Mouse (Mus musculus): Measurements from ENCODE around the gene Vti1a. TPM values are rescaled to one million over a fixed set of nuclear protein-coding genes. Genes with fewer than 3 reads are reported as not detected.

Gene Vti1a
- polyA plus RNA-seq, 1 experiment from 2014 or later: 12.8 TPM

DNA sequence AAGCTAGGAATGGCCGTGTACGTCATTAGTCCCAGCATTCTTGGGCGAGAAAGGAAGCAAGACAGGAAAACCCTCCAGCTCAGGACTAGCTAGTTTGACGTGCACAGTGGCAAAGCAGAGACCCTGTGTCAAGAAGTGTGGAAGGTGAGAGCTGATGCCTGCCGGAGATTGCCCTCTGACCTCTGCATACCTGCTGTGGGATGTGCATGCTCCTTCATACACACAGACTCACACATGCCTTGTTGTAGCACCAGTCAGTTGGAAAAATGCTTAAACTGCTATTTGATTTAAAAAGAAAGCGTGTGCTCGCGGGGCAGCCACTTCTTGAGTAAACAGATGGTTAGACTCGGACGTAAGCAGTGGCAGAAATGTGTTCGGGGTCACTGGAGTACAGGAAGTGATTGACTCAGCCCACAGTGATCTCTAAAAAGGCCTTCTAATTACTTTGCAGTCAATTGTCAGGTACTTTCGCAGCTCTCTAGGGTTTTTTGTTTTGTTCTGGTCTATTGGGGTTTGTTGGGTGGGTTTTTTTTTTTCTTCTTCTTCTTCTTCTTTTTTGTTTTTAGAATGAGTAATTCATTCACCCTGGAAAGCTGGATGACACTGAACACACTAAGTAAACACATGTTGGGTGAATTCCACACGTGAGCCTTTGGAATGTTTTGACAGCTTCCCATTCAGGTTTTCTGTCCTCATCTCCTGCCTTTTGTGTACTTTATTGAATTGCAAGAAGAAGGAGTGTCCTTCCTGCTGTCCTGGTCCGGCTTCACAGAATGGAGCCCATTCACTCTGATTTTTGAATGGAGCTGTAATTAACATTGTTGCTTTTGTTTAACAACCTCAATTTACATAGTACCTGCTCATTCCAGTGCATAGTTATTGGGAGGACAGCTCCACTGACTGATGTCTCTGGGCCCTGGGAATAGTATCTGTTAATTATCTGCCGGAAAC lies 175.3 kb downstream of the Vti1a start:
- Histone ChIP-seq H3K4me2 (ENCODE audit: low read depth, low read length) (no peak overlapping the region), H3K9me3 (replicated peaks; ENCODE audit: control insufficient read depth, low read length) (no peaks in the 10 kb centered on the region), H3K4me3 (ENCODE audit: low read depth, low read length) (no peak overlapping the region), H3K36me3 (ENCODE audit: control insufficient read depth, insufficient read depth) (no peaks in the 10 kb centered on the region), H3K4me1 (ENCODE audit: control insufficient read depth, low read depth, low read length) (peaks cover 4% of the 10 kb centered on the region), H3K27me3 (ENCODE audit: control insufficient read depth, insufficient read depth, low read depth, low read length) (no peaks in the 10 kb centered on the region), H3K9ac (ENCODE audit: low read depth, low read length) (no peak overlapping the region), H3K27ac (ENCODE audit: low read length) (0 out of 2 replicates have a peak overlapping the region, but pooled peaks have one; percentile 16)
- WGBS (ENCODE audit: insufficient replicate concordance): 55% methylated on average over 15 of the region's 15 CpGs
- 0 out of 2 replicates have a peak, but pooled peaks have one; percentile 24 for ATAC-seq (ENCODE audit: low read depth)

DNA sequence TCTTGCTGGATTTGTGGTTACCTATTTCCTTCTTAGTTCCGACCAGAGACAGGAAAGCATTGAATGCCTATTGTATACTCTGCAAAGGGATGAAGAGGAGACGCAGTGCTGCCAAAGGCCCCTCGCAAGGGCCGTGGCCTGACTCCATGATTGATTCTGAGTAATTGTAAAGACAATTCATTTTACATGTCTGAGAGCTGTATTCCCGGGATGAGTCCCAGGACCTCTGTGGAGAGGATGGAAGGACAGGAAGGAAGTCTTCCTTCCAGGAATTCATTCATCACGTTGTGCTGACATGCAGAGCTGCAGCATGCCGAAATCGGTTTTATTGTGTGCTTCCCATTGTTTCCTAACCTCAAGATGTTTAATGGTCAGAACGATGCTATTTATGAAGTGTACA lies 180.2 kb downstream of the Vti1a start:
- H3K9me3 ChIP-seq (replicated peaks; ENCODE audit: control insufficient read depth, low read length): no peaks in the 10 kb centered on the region
- H3K27ac ChIP-seq (ENCODE audit: low read length): no peak overlapping the region
- no peaks in the 10 kb centered on the region for H3K36me3 ChIP-seq (ENCODE audit: control insufficient read depth, insufficient read depth)
- H3K27me3 ChIP-seq (ENCODE audit: control insufficient read depth, insufficient read depth, low read depth, low read length): no peaks in the 10 kb centered on the region
- no peak for ATAC-seq (ENCODE audit: low read depth)
- H3K4me3 ChIP-seq (ENCODE audit: low read depth, low read length): no peak overlapping the region
- H3K9ac ChIP-seq (ENCODE audit: low read depth, low read length): no peak overlapping the region
- no peak overlapping the region for H3K4me2 ChIP-seq (ENCODE audit: low read depth, low read length)
- peaks cover 2% of the 10 kb centered on the region for H3K4me1 ChIP-seq (ENCODE audit: control insufficient read depth, low read depth, low read length)
- WGBS (ENCODE audit: insufficient replicate concordance): 26% methylated on average over 9 of the region's 9 CpGs

- WGBS (ENCODE audit: insufficient replicate concordance): 72% methylated on average over 18 of the region's 18 CpGs
- H3K27ac ChIP-seq (ENCODE audit: low read length): no peak overlapping the region
- no peaks in the 10 kb centered on the region for H3K27me3 ChIP-seq (ENCODE audit: control insufficient read depth, insufficient read depth, low read depth, low read length)
- no peak for ATAC-seq (ENCODE audit: low read depth)
- H3K4me2 ChIP-seq (ENCODE audit: low read depth, low read length): peak overlapping the region; percentile 33; the same call in 1 of the 2 replicates
- no peaks in the 10 kb centered on the region for H3K9me3 ChIP-seq (replicated peaks; ENCODE audit: control insufficient read depth, low read length)
- H3K36me3 ChIP-seq (ENCODE audit: control insufficient read depth, insufficient read depth): no peaks in the 10 kb centered on the region
- no peak overlapping the region for H3K9ac ChIP-seq (ENCODE audit: low read depth, low read length)
- H3K4me1 ChIP-seq (ENCODE audit: control insufficient read depth, low read depth, low read length): no peaks in the 10 kb centered on the region
- H3K4me3 ChIP-seq (ENCODE audit: low read depth, low read length): no peak overlapping the region
Measured at GRCm38 (mm10) chr19:55499179-55499863, 183.2 kb downstream of the Vti1a start.

DNA sequence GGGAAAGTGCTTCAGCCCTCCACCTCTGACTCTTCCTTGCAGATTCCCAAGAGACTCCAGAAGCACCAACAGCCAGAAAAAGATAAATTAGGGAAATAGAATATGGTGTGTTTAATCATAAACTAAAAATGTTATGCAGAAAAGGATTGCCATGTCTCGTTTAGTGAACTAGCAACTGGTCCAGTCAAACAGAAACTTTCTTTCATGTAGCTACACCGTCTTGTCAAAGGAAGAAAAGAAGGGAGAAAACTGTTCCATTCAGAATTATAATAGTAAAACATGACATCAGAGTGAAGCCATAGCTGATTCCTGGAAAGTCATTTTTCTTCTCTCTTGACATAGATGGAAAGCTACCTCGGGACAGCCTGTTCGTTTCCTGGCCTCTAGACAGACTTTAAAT lies 185.9 kb downstream of the Vti1a start:
- no peak for ATAC-seq (ENCODE audit: low read depth)
- no peak overlapping the region for H3K27ac ChIP-seq (ENCODE audit: low read length)
- no peaks in the 10 kb centered on the region for H3K9me3 ChIP-seq (replicated peaks; ENCODE audit: control insufficient read depth, low read length)
- no peaks in the 10 kb centered on the region for H3K27me3 ChIP-seq (ENCODE audit: control insufficient read depth, insufficient read depth, low read depth, low read length)
- no peaks in the 10 kb centered on the region for H3K4me1 ChIP-seq (ENCODE audit: control insufficient read depth, low read depth, low read length)
- no peak overlapping the region for H3K4me3 ChIP-seq (ENCODE audit: low read depth, low read length)
- H3K36me3 ChIP-seq (ENCODE audit: control insufficient read depth, insufficient read depth): no peaks in the 10 kb centered on the region
- WGBS (ENCODE audit: insufficient replicate concordance): 63% methylated on average over 4 of the region's 4 CpGs
- H3K4me2 ChIP-seq (ENCODE audit: low read depth, low read length): no peak overlapping the region
- H3K9ac ChIP-seq (ENCODE audit: low read depth, low read length): no peak overlapping the region

DNA sequence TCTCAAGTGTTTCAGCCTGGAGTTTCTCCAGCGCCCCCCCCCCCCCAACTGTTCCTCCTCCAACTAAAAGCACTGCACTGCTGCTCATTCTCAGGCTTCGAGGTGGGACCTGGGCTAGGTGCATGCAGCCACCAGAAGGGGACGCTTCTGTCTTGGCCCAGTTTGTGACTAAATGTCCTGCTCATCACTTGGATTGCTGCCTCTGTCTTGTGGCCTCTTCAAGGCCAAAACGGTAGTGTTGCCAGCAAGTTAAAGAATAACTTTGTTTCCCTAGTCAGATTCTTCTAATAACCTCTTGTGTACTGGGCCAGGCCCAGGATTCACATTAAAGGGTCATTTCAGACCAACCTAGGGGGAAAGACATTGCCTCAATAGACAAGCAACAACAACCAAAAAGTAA lies 187.7 kb downstream of the Vti1a start:
- no peak for ATAC-seq (ENCODE audit: low read depth)
- no peaks in the 10 kb centered on the region for H3K4me1 ChIP-seq (ENCODE audit: control insufficient read depth, low read depth, low read length)
- no peaks in the 10 kb centered on the region for H3K9me3 ChIP-seq (replicated peaks; ENCODE audit: control insufficient read depth, low read length)
- H3K4me2 ChIP-seq (ENCODE audit: low read depth, low read length): no peak overlapping the region
- no peaks in the 10 kb centered on the region for H3K36me3 ChIP-seq (ENCODE audit: control insufficient read depth, insufficient read depth)
- no peak overlapping the region for H3K4me3 ChIP-seq (ENCODE audit: low read depth, low read length)
- H3K9ac ChIP-seq (ENCODE audit: low read depth, low read length): no peak overlapping the region
- no peak overlapping the region for H3K27ac ChIP-seq (ENCODE audit: low read length)
- no peaks in the 10 kb centered on the region for H3K27me3 ChIP-seq (ENCODE audit: control insufficient read depth, insufficient read depth, low read depth, low read length)
- WGBS (ENCODE audit: insufficient replicate concordance): 69% methylated on average over 4 of the region's 4 CpGs

- H3K27me3 ChIP-seq (ENCODE audit: control insufficient read depth, insufficient read depth, low read depth, low read length): no peaks in the 10 kb centered on the region
- no peaks in the 10 kb centered on the region for H3K36me3 ChIP-seq (ENCODE audit: control insufficient read depth, insufficient read depth)
- H3K4me2 ChIP-seq (ENCODE audit: low read depth, low read length): no peak overlapping the region
- no peak overlapping the region for H3K27ac ChIP-seq (ENCODE audit: low read length)
- no peaks in the 10 kb centered on the region for H3K4me1 ChIP-seq (ENCODE audit: control insufficient read depth, low read depth, low read length)
- no peaks in the 10 kb centered on the region for H3K9me3 ChIP-seq (replicated peaks; ENCODE audit: control insufficient read depth, low read length)
- ATAC-seq (ENCODE audit: low read depth): no peak
- 64% methylated on average over 16 of the region's 16 CpGs for WGBS (ENCODE audit: insufficient replicate concordance)
- H3K4me3 ChIP-seq (ENCODE audit: low read depth, low read length): no peak overlapping the region
- no peak overlapping the region for H3K9ac ChIP-seq (ENCODE audit: low read depth, low read length)
Measured at GRCm38 (mm10) chr19:55507748-55508147, 191.7 kb downstream of the Vti1a start.

GRCm38 (mm10) chr19:55508239-55508638 lies 192.1 kb downstream of the Vti1a start:
- H3K9me3 ChIP-seq (replicated peaks; ENCODE audit: control insufficient read depth, low read length): no peaks in the 10 kb centered on the region
- 83% methylated on average over 4 of the region's 4 CpGs for WGBS (ENCODE audit: insufficient replicate concordance)

GRCm38 (mm10) chr19:55508965-55509364 lies 192.9 kb downstream of the Vti1a start:
- no peak for ATAC-seq (ENCODE audit: low read depth)
- H3K9me3 ChIP-seq (replicated peaks; ENCODE audit: control insufficient read depth, low read length): no peaks in the 10 kb centered on the region
- H3K4me3 ChIP-seq (ENCODE audit: low read depth, low read length): no peak overlapping the region
- no peak overlapping the region for H3K27ac ChIP-seq (ENCODE audit: low read length)
- H3K4me1 ChIP-seq (ENCODE audit: control insufficient read depth, low read depth, low read length): no peaks in the 10 kb centered on the region
- H3K36me3 ChIP-seq (ENCODE audit: control insufficient read depth, insufficient read depth): no peaks in the 10 kb centered on the region
- no peak overlapping the region for H3K4me2 ChIP-seq (ENCODE audit: low read depth, low read length)
- H3K27me3 ChIP-seq (ENCODE audit: control insufficient read depth, insufficient read depth, low read depth, low read length): no peaks in the 10 kb centered on the region
- WGBS (ENCODE audit: insufficient replicate concordance): 83% methylated on average over 5 of the region's 5 CpGs
- no peak overlapping the region for H3K9ac ChIP-seq (ENCODE audit: low read depth, low read length)

More at GRCm38 (mm10) chr19:55508239-55508638, 192.1 kb downstream of the Vti1a start:
- Histone ChIP-seq H3K27ac (ENCODE audit: low read length) (no peak overlapping the region), H3K4me1 (ENCODE audit: control insufficient read depth, low read depth, low read length) (no peaks in the 10 kb centered on the region), H3K36me3 (ENCODE audit: control insufficient read depth, insufficient read depth) (no peaks in the 10 kb centered on the region), H3K4me2 (ENCODE audit: low read depth, low read length) (no peak overlapping the region), H3K4me3 (ENCODE audit: low read depth, low read length) (no peak overlapping the region), H3K27me3 (ENCODE audit: control insufficient read depth, insufficient read depth, low read depth, low read length) (no peaks in the 10 kb centered on the region), H3K9ac (ENCODE audit: low read depth, low read length) (no peak overlapping the region)
- no peak for ATAC-seq (ENCODE audit: low read depth)

DNA sequence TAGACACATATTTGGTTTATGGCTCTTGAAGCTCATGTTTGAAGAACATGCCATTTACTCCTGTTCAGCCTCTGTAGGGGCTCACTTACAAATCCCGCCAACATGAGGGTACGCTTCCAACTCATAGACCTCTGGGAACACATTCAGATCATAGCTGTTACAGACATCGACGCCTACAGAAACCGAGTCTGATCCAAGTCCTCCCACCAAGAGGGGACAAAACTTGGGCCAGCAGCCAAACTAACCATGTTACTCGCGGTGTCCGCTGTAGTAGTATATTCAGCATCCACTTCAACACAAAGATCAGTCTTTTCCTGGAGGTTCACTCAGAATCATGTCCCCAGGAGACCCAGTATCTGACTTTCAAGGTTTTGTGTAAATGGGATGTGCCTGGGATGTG lies 193.5 kb downstream of the Vti1a start:
- H3K27ac ChIP-seq (ENCODE audit: low read length): no peak overlapping the region
- H3K27me3 ChIP-seq (ENCODE audit: control insufficient read depth, insufficient read depth, low read depth, low read length): no peaks in the 10 kb centered on the region
- 82% methylated on average over 8 of the region's 8 CpGs for WGBS (ENCODE audit: insufficient replicate concordance)
- no peak overlapping the region for H3K9ac ChIP-seq (ENCODE audit: low read depth, low read length)
- no peak overlapping the region for H3K4me2 ChIP-seq (ENCODE audit: low read depth, low read length)
- H3K36me3 ChIP-seq (ENCODE audit: control insufficient read depth, insufficient read depth): no peaks in the 10 kb centered on the region
- no peaks in the 10 kb centered on the region for H3K4me1 ChIP-seq (ENCODE audit: control insufficient read depth, low read depth, low read length)
- no peaks in the 10 kb centered on the region for H3K9me3 ChIP-seq (replicated peaks; ENCODE audit: control insufficient read depth, low read length)
- ATAC-seq (ENCODE audit: low read depth): no peak
- H3K4me3 ChIP-seq (ENCODE audit: low read depth, low read length): no peak overlapping the region
